Mouse (Mus musculus): Measurements from ENCODE around the gene Gsta4. TPM values are rescaled to one million over a fixed set of nuclear protein-coding genes. Genes with fewer than 3 reads are reported as not detected.
"Not testable (repeated sequence)": the region's sequence is repeated elsewhere in the genome, so short reads cannot be mapped to it uniquely, and the experiment has no call there.

Gsta4 gene
- polyA plus RNA-seq (2015; fragmentation: Nextera tagmentation; extraction: Ambion mirVana): 38.4 and 40.5 TPM in 2 replicates

DNA sequence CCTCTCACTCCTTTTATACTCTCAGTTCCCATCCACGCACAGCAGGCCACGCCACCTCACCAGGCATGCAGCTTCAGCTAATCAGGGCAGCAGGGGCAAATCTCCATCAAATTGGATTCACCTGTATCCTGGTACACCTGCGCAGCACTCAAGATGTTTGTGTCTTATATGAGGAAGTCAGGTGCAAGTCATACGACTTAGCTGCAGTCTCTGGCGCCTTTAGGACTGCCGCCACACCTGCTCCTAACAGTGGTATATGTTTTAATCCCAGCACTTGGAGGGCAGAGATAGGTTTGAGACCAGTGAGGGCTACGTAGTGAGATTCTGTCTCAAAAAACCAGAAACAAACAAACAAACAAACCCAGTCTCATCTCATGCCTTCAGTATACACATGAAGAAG lies at the start of gene Gsta4:
Gene Gsta4 (plus strand): TSS at position 301 of the 400 bp plus-strand sequence.
- H3K27me3 ChIP-seq (replicated peaks); H3K4me3 ChIP-seq (replicated peaks); ATAC-seq (ENCODE audit: low FRiP score); H3K4me1 ChIP-seq; H3K36me3 ChIP-seq; H3K4me2 ChIP-seq; H3K27ac ChIP-seq (replicated peaks); H3K9me3 ChIP-seq (replicated peaks); H3K9ac ChIP-seq (replicated peaks): not testable (repeated sequence)
- WGBS: 95% methylated on average over 5 of the region's 7 CpGs

DNA sequence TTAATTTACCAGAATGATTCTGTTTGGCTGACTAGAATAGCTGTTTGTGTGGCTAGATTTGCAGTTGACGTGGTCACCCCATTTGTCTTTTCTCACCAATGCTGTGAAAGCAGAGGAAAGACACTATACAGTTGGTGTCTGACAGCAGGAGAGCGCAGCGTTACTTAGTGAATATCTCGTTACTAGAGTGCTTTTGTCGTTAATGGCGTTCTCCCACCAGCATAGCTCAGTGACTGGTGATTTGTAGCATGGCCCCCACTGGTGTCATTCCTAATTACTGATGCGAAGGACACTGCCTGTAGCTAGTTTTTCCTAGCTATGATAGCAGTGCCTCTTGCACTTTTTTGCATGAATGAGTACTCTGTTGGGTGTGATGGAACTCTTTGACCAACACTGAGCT lies 46.9 kb upstream of the Gsta4 start:
- no peak; the same call in 1 of the 2 replicates for ATAC-seq (ENCODE audit: low FRiP score)
- WGBS: 27% methylated on average over 7 of the region's 7 CpGs
- no peaks in the 10 kb centered on the region for H3K27me3 ChIP-seq (replicated peaks)

DNA sequence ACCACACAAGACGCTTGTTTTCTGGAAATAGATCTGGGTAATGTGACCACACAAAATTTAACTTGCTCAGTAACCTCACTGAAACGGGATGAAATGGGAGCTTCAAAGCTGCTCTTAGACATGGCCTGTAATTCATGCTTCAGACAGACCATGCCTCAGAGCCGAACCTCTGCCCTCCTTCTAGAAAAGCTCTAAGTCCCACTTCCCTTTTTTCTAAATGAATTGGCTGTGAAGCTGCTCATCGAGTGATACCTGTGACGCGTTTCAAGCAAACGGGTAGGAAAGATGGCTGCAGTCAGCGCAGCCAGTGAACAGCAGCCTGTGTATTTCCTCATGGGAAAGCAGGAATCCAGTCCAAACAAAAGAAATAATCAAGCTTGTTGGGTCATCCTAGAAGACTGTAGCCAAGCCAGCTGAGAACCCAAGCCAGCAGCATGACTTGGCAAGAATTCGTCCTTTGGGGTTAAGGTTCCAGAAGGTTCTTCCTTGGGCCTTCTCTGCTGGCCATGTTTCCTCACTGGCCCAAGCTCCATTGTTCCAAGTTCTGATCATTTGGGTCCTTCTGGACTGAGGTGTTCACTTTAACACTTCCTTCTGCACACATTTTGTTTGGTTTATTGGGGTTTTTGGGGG lies 44.4 kb upstream of the Gsta4 start:
- ATAC-seq (ENCODE audit: low FRiP score): no peak
- WGBS: 87% methylated on average over 9 of the region's 9 CpGs

More for the DNA sequence above, 46.9 kb upstream of the Gsta4 start:
- peaks cover 12% of the 10 kb centered on the region; the same call in 1 of the 2 replicates for H3K4me1 ChIP-seq
- no peak overlapping the region for H3K9ac ChIP-seq (replicated peaks)
- no peak overlapping the region; the same call in 1 of the 2 replicates for H3K27ac ChIP-seq (replicated peaks)
- H3K9me3 ChIP-seq (replicated peaks): no peaks in the 10 kb centered on the region
- no peak overlapping the region for H3K4me3 ChIP-seq (replicated peaks)
- peaks cover 45% of the 10 kb centered on the region for H3K36me3 ChIP-seq
- no peak overlapping the region for H3K4me2 ChIP-seq

DNA sequence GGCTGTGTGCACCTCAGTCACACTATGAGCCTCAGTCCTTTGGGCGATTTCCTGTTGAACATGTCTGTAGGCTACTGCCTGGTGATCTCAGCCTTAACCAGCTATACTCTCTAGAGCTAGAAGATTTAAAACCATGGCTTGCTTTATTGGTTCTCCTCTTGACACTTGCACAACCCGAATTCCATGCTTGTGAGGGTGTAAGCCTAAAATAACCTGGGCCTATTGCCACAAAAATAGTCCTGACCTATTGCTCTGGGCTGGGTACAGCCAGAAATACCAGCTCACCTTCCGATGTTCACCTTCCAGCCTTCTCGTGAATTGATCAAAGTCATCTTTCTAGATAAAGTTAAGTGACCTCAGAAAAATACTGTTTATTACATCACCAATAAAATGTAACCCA lies 43.1 kb upstream of the Gsta4 start:
- Histone ChIP-seq H3K4me1 (peaks cover 12% of the 10 kb centered on the region; the same call in 1 of the 2 replicates), H3K9me3 (replicated peaks) (no peaks in the 10 kb centered on the region), H3K9ac (replicated peaks) (no peak overlapping the region), H3K27ac (replicated peaks) (no peak overlapping the region), H3K4me2 (no peak overlapping the region), H3K27me3 (replicated peaks) (no peaks in the 10 kb centered on the region), H3K36me3 (peaks cover 45% of the 10 kb centered on the region), H3K4me3 (replicated peaks) (no peak overlapping the region)
- WGBS: 93% methylated on average over 4 of the region's 4 CpGs
- no peak for ATAC-seq (ENCODE audit: low FRiP score)

More for the DNA sequence above, 44.4 kb upstream of the Gsta4 start:
- no peak overlapping the region for H3K9ac ChIP-seq (replicated peaks)
- H3K27ac ChIP-seq (replicated peaks): no peak overlapping the region
- no peaks in the 10 kb centered on the region for H3K9me3 ChIP-seq (replicated peaks)
- H3K27me3 ChIP-seq (replicated peaks): no peaks in the 10 kb centered on the region
- no peak overlapping the region for H3K4me3 ChIP-seq (replicated peaks)
- H3K4me2 ChIP-seq: no peak overlapping the region
- H3K36me3 ChIP-seq: peaks cover 42% of the 10 kb centered on the region
- H3K4me1 ChIP-seq: peaks cover 12% of the 10 kb centered on the region; the same call in 1 of the 2 replicates

- 0 out of 2 replicates have a peak, but pooled peaks have one; percentile 32 for ATAC-seq (ENCODE audit: low FRiP score)
- Histone ChIP-seq H3K9ac (replicated peaks) (no peak overlapping the region), H3K4me1 (no peaks in the 10 kb centered on the region; the same call in 1 of the 2 replicates), H3K36me3 (peaks cover 45% of the 10 kb centered on the region), H3K9me3 (replicated peaks) (no peaks in the 10 kb centered on the region), H3K4me3 (replicated peaks) (no peak overlapping the region), H3K27me3 (replicated peaks) (no peaks in the 10 kb centered on the region), H3K4me2 (no peak overlapping the region), H3K27ac (replicated peaks) (no peak overlapping the region)
- 69% methylated on average over 4 of the region's 4 CpGs for WGBS
Measured at GRCm38 (mm10) chr9:78146099-78146498, 36.5 kb upstream of the Gsta4 start.

DNA sequence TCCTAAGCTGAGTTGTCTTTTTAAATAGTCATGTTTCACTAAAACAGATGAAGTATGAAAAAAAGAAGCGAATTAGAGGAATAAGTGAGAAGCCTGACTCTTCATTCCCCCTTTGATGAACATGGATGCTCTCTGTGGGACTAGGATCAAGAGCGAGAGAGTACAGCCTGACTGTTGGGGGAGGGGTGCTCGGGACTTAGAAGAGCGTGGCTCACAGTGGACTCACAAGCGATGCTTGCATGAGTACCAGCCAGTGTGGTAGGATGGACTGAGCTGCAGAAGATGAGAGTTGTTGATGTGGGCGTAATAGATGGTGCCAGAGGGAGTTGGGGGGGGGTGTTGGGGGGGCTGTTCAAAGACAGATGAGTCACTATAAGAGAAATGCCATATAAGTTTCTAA lies 35.9 kb upstream of the Gsta4 start:
- no peak overlapping the region for H3K4me3 ChIP-seq (replicated peaks)
- H3K4me1 ChIP-seq: no peaks in the 10 kb centered on the region; the same call in 1 of the 2 replicates
- H3K36me3 ChIP-seq: peaks cover 44% of the 10 kb centered on the region
- H3K9me3 ChIP-seq (replicated peaks): no peaks in the 10 kb centered on the region
- no peak overlapping the region for H3K4me2 ChIP-seq
- H3K27me3 ChIP-seq (replicated peaks): no peaks in the 10 kb centered on the region
- ATAC-seq (ENCODE audit: low FRiP score): no peak; the same call in 1 of the 2 replicates
- H3K9ac ChIP-seq (replicated peaks): no peak overlapping the region
- no peak overlapping the region for H3K27ac ChIP-seq (replicated peaks)
- WGBS: 79% methylated on average over 6 of the region's 6 CpGs

DNA sequence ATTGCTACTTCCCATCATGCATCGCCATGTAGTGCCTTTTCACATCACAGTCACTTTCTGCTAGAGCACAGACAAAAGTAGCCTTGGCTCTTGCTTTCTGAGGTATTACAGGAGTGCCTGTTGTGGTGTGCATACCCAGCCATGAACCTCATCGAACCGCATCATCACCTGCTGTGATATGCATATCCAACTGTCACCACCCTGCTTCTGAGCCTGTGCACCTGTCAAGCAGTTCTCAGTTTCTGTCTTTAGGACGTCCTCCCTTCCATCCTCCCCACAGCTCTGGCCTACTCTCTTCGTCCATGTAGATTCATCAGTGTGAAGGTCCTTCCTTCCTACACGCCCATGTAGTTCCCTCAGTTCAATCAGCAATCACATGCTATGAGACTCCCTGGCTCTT lies 34.4 kb upstream of the Gsta4 start:
- no peaks in the 10 kb centered on the region; the same call in 1 of the 2 replicates for H3K4me1 ChIP-seq
- H3K4me3 ChIP-seq (replicated peaks): no peak overlapping the region
- 95% methylated on average over 6 of the region's 6 CpGs for WGBS
- H3K27me3 ChIP-seq (replicated peaks): no peaks in the 10 kb centered on the region
- no peak overlapping the region for H3K9ac ChIP-seq (replicated peaks)
- no peak overlapping the region for H3K4me2 ChIP-seq
- ATAC-seq (ENCODE audit: low FRiP score): no peak
- no peaks in the 10 kb centered on the region for H3K9me3 ChIP-seq (replicated peaks)
- peaks cover 38% of the 10 kb centered on the region for H3K36me3 ChIP-seq
- no peak overlapping the region for H3K27ac ChIP-seq (replicated peaks)

- peaks cover 34% of the 10 kb centered on the region for H3K36me3 ChIP-seq
- not testable (repeated sequence) for H3K9me3 ChIP-seq (replicated peaks); H3K4me3 ChIP-seq (replicated peaks); H3K27ac ChIP-seq (replicated peaks); ATAC-seq (ENCODE audit: low FRiP score); H3K4me2 ChIP-seq; H3K27me3 ChIP-seq (replicated peaks); H3K9ac ChIP-seq (replicated peaks); H3K4me1 ChIP-seq
- WGBS: 75% methylated on average over 2 of the region's 2 CpGs
Measured at GRCm38 (mm10) chr9:78149770-78150169, 32.8 kb upstream of the Gsta4 start.

DNA sequence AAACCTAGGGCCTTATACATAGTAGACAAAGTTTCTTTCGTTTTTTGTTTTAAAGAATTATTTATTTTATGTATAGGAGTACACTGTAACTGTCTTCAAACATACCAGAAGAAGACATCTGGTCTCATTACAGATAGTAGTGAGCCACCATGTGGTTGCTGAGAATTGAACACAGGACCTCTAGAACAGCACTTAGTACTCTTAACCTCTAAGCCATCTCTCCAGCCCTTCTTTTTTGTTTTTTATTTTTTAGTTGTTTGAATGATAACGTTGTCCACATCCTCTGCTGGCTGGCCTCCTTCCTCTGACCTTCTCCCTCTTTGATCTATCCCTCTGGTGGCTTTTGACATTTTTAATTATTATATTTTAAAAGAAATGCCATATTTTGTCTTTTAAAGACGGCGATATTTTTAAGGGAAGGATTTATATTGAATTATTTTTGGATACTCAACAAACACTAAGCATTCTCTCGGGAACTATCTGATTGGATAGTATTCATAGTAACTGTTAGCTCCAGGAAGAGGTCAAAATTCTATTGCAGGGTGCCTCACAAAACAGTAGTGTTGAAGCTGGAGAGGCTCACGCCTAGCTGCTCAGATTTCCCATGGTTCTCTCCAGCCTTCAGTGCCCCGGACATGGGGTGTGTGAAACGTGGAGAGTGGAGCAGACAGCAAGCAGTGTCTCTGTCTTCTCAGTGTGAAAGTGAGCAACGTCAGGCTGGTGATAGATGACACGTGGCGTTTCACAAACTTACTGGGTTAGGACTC lies 28.2 kb upstream of the Gsta4 start:
- Histone ChIP-seq H3K4me3 (replicated peaks) (no peak overlapping the region), H3K36me3 (peaks cover 67% of the 10 kb centered on the region), H3K9ac (replicated peaks) (no peak overlapping the region), H3K4me2 (no peak overlapping the region), H3K27me3 (replicated peaks) (no peaks in the 10 kb centered on the region), H3K27ac (replicated peaks) (no peak overlapping the region), H3K4me1 (no peaks in the 10 kb centered on the region), H3K9me3 (replicated peaks) (no peaks in the 10 kb centered on the region)
- ATAC-seq (ENCODE audit: low FRiP score): no peak
- 86% methylated on average over 11 of the region's 11 CpGs for WGBS

- WGBS: 98% methylated on average over 1 of the region's 1 CpGs
- H3K27me3 ChIP-seq (replicated peaks): no peaks in the 10 kb centered on the region
- no peak overlapping the region for H3K4me2 ChIP-seq
- H3K36me3 ChIP-seq: peaks cover 86% of the 10 kb centered on the region
- H3K9me3 ChIP-seq (replicated peaks): no peaks in the 10 kb centered on the region
- ATAC-seq (ENCODE audit: low FRiP score): no peak
- H3K9ac ChIP-seq (replicated peaks): no peak overlapping the region
- no peaks in the 10 kb centered on the region for H3K4me1 ChIP-seq
- H3K27ac ChIP-seq (replicated peaks): no peak overlapping the region
- no peak overlapping the region for H3K4me3 ChIP-seq (replicated peaks)
Measured at GRCm38 (mm10) chr9:78157221-78157620, 25.4 kb upstream of the Gsta4 start.

DNA sequence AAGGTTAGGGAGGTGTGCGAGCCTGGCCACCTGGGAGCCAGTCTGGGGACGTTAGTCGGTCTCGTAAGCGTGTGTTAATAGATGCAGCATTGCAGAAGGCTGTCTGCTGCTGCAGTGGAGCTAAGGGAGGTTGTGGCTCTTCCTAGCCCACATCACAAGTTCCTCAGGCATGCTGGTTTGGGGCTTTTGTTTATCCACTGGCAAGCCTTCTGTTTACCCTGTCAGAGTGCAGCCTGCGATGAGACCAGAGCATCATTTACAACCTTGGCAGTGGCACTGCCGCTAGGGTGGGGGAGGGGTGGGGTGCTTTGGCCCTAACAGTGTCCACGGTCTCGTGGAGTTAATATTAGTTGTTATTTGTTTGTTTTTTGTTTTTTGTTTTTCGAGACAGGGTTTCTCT lies 19.3 kb upstream of the Gsta4 start:
- Histone ChIP-seq H3K4me2 (no peak overlapping the region), H3K9ac (replicated peaks) (no peak overlapping the region), H3K27me3 (replicated peaks) (no peaks in the 10 kb centered on the region), H3K4me3 (replicated peaks) (no peak overlapping the region), H3K9me3 (replicated peaks) (no peaks in the 10 kb centered on the region), H3K36me3 (peaks cover 81% of the 10 kb centered on the region), H3K27ac (replicated peaks) (no peak overlapping the region), H3K4me1 (no peaks in the 10 kb centered on the region)
- no peak for ATAC-seq (ENCODE audit: low FRiP score)
- 73% methylated on average over 10 of the region's 10 CpGs for WGBS

GRCm38 (mm10) chr9:78164741-78165140 lies 17.8 kb upstream of the Gsta4 start:
- Histone ChIP-seq H3K4me3 (replicated peaks) (no peak overlapping the region), H3K4me2 (no peak overlapping the region), H3K27ac (replicated peaks) (no peak overlapping the region), H3K9me3 (replicated peaks) (no peaks in the 10 kb centered on the region), H3K36me3 (peaks cover 80% of the 10 kb centered on the region), H3K27me3 (replicated peaks) (no peaks in the 10 kb centered on the region), H3K9ac (replicated peaks) (no peak overlapping the region), H3K4me1 (no peaks in the 10 kb centered on the region)
- no peak for ATAC-seq (ENCODE audit: low FRiP score)
- 86% methylated on average over 3 of the region's 3 CpGs for WGBS

Measured in neural tube, embryonic 15.5 days (tissue).